Mouse (Mus musculus): Measurements from ENCODE around the gene Rassf2.

DNA sequence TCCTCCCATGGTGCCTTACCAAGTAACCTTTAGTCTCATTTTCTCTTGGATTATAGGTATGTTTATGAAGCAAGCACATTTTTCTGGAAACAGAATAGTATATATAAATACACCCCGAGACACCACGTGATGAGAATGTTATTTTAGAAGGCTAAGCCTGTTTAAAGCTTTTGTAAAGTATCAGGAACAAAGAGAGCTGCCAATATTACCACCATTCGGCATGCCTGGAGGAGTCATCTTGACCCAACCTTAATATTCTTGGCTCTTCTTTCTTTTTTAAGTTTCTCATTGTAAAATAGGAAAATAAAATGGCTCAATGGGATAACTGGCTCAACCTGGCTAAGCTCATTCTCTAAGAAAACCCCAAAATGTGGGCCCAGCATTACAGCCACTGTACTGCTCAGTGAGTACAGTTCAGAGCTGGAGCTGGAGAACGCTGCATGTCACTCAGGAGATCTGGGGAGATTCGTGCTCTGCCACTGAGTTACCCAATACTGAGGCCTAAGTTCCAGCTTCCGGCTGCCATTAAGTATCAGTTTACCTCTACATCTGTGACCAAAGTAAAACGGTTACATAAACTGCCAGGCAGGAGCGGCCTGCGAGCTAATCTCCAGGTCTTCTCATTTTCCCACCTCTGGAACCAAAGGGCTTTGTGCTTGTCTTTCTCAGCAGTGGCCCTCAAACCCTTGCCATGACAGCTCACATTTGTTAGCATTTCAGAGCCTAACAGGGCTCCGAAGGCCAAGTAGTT is 40.1 kb upstream of the Rassf2 start:
- TF ChIP-seq CTCF (IDR thresholded peaks at IDR 0.05; ENCODE audit: insufficient read depth, low read length) (no peak), POLR2A (IDR thresholded peaks at IDR 0.05; ENCODE audit: borderline replicate concordance, extremely low read depth, low read depth, low read length) (no peak)

All from lung, adult 2 months (tissue).